Mouse (Mus musculus) neural tube, embryonic 14.5 days (tissue): ENCODE data around the gene B4galt3. TPM values are rescaled to one million over a fixed set of nuclear protein-coding genes. Genes with fewer than 3 reads are reported as not detected.
"Not testable (repeated sequence)": the region's sequence is repeated elsewhere in the genome, so short reads cannot be mapped to it uniquely, and the experiment has no call there.

Experiments used
- ATAC-seq: fragments of 200-750 bp; cut with Nextera tagmentation; 2 replicates; pipeline ENCODE4 v1.8.0; 2017; ENCODE audit warnings: low read depth, mild to moderate bottlenecking, moderate TSS enrichment, moderate library complexity
- H3K27ac ChIP-seq: fragments of 300-500 bp; sonication (generic); 2 replicates; pipeline ENCODE4 v1.5.1; 2014; ENCODE audit warnings: low read depth, mild to moderate bottlenecking, control low read depth, low read length, moderate library complexity, mixed read lengths
- H3K27me3 ChIP-seq: fragments of 300-500 bp; sonication (generic); 2 replicates; pipeline ENCODE4 v1.6.1; 2014; ENCODE audit warnings: low read length; ENCODE audit not compliant: control insufficient read depth, insufficient read depth
- H3K36me3 ChIP-seq: fragments of 300-500 bp; sonication (generic); 2 replicates; pipeline ENCODE4 v1.6.1; 2014; ENCODE audit warnings: low read length, mixed read lengths; ENCODE audit not compliant: control insufficient read depth, insufficient read depth
- H3K4me1 ChIP-seq: fragments of 300-500 bp; sonication (generic); 2 replicates; pipeline ENCODE4 v1.6.1; 2014; ENCODE audit warnings: low read length; ENCODE audit not compliant: control insufficient read depth, insufficient read depth
- H3K4me2 ChIP-seq: fragments of 300-500 bp; sonication (generic); 2 replicates; pipeline ENCODE4 v1.6.1; 2014; ENCODE audit warnings: mild to moderate bottlenecking, low read depth, low read length, control low read depth
- H3K4me3 ChIP-seq: fragments of 300-500 bp; sonication (generic); 2 replicates; pipeline ENCODE4 v1.5.1; 2014; ENCODE audit warnings: low read depth, low read length, control low read depth, mixed read lengths
- H3K9ac ChIP-seq: fragments of 300-500 bp; sonication (generic); replicated peaks from 2 replicates; pipeline ENCODE4 v1.6.1; 2014; ENCODE audit warnings: low read depth, mild to moderate bottlenecking, control low read depth, low read length, mixed read lengths
- H3K9me3 ChIP-seq: fragments of 300-500 bp; sonication (generic); 2 replicates; pipeline ENCODE4 v1.6.1; 2016; ENCODE audit warnings: low read length; ENCODE audit not compliant: control insufficient read depth
- WGBS: fragments of 180-500 bp; shearing (Covaris S2); extraction: QIAGEN DNeasy Blood & Tissue Kit; methylation state at CpG from one replicate; pipeline ENCODE4 v1.1.7; 2014; 5-methylcytosine and 5-hydroxymethylcytosine counted together
- polyA plus RNA-seq: library from polyadenylated mRNA; unstranded; fragments of >200 nt; fragmentation: Nextera tagmentation; extraction: Ambion mirVana; gene quantifications from 2 replicates; pipeline ENCODE4 v1.2.1, GENCODE M21; 2014

Gene B4galt3
- polyA plus RNA-seq, 1 experiment from 2014 or later: 98.1 TPM

DNA sequence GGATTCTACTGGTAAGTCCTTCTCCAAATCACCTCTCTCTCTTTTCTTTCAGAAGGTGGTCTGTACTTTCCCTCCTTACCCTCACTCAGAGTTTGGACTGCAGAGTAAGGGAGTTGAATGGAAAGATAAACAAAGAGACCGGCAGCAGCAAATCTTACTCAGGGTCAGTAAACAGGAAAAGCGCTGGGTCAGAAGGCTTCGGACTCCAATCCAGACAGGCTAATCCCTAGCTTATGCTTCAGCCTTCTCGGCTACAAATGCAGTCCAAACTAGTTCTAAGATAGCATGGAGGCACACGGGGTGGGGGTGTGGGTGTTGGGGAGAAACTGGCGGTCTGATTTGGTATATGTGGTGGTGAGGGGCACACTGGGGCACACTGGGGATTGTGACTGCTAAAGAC lies 32.7 kb upstream of the B4galt3 start:
- Histone ChIP-seq H3K27me3 (no peaks in the 10 kb centered on the region), H3K4me3 (no peak overlapping the region), H3K9me3 (no peaks in the 10 kb centered on the region), H3K36me3 (peaks cover 70% of the 10 kb centered on the region), H3K9ac (no peak overlapping the region), H3K27ac (no peak overlapping the region), H3K4me1 (no peaks in the 10 kb centered on the region), H3K4me2 (no peak overlapping the region)
- 94% methylated on average over 6 of the region's 6 CpGs for WGBS
- no peak for ATAC-seq

DNA sequence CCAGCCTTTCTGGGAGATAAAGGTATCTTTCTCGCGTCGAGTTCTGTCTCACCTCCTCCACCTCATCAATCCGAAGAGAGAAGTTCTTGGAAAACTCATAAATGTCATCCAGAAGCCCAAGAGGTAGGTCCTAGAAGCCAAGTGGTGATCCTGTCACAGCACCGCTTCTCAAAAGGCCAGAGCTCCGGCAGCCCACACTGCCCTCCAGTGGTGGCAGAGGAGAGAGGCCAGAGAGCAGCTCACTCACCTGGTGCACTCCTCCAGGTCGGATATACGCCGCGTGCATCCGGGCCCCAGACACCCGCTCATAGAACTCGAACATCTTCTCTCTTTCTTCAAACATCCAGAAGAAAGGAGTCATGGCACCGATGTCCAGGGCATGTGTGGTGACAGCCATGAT lies 31.7 kb upstream of the B4galt3 start:
- peaks cover 79% of the 10 kb centered on the region for H3K36me3 ChIP-seq
- 76% methylated on average over 14 of the region's 14 CpGs for WGBS
- ATAC-seq: no peak

DNA sequence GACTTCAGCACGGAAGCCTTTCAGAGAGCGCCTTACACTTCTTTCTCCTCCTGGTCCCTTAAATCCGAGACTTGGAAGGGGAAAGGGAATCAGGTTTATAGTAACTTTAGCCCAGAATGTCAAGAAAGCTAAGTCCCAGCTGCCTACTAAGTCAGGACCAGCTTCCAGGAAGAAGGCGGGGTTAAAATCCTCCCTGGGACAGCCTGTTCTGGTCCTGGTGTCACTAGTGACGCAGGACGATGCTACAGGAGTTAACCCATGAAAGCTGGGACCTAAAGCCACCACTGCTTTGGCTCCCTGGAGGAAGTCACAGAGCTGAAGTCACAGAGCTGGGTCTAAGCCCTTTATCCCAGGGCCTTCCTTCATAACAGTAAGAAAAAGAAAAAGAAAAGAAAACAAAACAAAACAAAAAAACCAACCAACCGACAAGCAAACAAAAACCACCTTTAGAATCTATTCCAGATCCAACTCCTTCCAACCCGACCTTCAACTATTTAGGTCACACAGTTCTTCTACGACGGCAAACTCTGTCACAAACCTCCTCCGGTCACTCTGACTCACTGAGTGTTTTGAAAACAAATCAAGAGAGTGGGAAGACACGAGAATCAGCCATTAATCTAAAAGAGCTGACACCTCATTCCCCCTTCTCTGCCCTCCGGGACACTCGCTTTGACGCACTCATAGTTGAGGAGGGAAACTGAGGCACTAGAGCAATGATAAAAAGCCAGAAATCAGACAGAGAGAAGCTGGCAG lies 30.0 kb upstream of the B4galt3 start:
- 85% methylated on average over 15 of the region's 15 CpGs for WGBS
- Histone ChIP-seq H3K36me3 (peaks cover 71% of the 10 kb centered on the region), H3K4me3 (no peak overlapping the region), H3K27me3 (no peaks in the 10 kb centered on the region), H3K4me2 (no peak overlapping the region), H3K9me3 (no peaks in the 10 kb centered on the region), H3K4me1 (no peaks in the 10 kb centered on the region), H3K27ac (no peak overlapping the region), H3K9ac (no peak overlapping the region)
- no peak for ATAC-seq

More for the DNA sequence above, 31.7 kb upstream of the B4galt3 start:
- Histone ChIP-seq H3K4me1 (no peaks in the 10 kb centered on the region), H3K9me3 (no peaks in the 10 kb centered on the region), H3K9ac (no peak overlapping the region), H3K4me3 (no peak overlapping the region), H3K27me3 (no peaks in the 10 kb centered on the region), H3K4me2 (no peak overlapping the region), H3K27ac (no peak overlapping the region)

DNA sequence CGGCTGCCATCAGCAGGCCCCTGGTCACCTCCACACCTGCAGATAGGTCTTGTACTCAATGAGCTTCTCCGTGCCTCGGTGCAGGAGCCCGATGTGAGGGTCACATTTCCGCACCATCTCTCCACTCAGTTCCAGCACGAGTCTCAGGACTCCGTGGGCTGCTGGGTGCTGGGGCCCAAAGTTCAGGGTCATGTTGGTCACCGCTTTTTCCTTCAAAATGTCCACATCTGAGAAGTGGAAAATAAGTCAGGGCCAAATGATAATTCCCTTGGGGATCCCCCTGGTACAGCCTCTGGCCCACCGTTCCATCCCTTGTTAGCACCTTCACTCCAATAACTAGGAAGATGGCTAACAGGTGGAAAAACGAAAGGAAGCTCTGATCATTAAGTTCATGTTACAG lies 29.2 kb upstream of the B4galt3 start:
- Histone ChIP-seq H3K4me2 (no peak overlapping the region), H3K36me3 (peaks cover 64% of the 10 kb centered on the region), H3K9me3 (no peaks in the 10 kb centered on the region)

DNA sequence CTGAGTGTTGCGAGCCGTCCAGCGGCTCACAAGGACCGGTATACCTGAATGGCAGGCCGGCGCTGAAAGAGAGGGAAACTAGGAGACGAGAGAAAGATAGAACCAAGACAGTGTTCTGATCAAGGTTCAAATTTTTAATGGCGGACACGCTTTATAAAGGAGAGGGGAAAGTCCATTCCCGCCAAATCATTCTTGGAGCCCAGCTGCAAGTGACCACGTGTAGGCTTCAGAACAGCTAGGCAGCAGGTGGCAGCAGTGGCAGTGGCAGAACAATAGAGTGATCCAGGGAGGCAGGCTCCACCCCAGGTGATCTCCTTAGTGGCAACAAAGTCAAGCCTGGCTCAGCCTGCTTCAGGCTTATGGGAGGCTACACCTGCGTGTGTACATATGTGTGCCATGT lies 28.2 kb upstream of the B4galt3 start:
- not testable (repeated sequence) for H3K27me3 ChIP-seq, H3K4me2 ChIP-seq, H3K4me3 ChIP-seq, ATAC-seq, H3K4me1 ChIP-seq, H3K9me3 ChIP-seq, H3K9ac ChIP-seq, H3K27ac ChIP-seq
- H3K36me3 ChIP-seq: peaks cover 54% of the 10 kb centered on the region
- WGBS: 90% methylated on average over 12 of the region's 12 CpGs

More for the DNA sequence above, 29.2 kb upstream of the B4galt3 start:
- H3K27me3 ChIP-seq: no peaks in the 10 kb centered on the region
- H3K27ac ChIP-seq: no peak overlapping the region
- no peak for ATAC-seq
- H3K9ac ChIP-seq: no peak overlapping the region
- no peak overlapping the region for H3K4me3 ChIP-seq
- WGBS: 91% methylated on average over 10 of the region's 10 CpGs
- 0 out of 2 replicates have a peak, but pooled peaks cover under 1% of the 10 kb centered on the region for H3K4me1 ChIP-seq

DNA sequence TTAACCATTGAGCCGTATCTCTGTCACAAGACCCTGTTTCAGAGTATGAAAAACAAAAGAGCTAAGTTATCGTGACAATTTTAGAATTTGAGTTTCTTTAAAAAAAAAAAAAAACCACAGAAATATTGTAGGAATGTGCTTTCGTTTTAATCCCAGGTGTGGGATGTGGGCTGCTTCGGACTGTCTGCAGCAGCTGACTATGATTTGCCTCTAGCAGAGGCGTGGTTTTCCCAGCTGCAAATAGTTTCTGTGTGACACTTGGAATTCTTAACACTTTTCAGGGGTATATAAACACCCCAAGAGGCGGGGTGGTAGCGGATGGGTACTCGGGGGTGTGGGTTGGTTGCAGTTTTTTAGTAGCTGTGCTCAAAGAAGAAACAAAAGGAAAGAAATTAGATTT lies 24.8 kb upstream of the B4galt3 start:
- Histone ChIP-seq H3K27me3 (no peaks in the 10 kb centered on the region), H3K9me3 (no peaks in the 10 kb centered on the region), H3K36me3 (peaks cover 27% of the 10 kb centered on the region), H3K4me2 (no peak overlapping the region), H3K4me3 (no peak overlapping the region), H3K27ac (no peak overlapping the region), H3K9ac (no peak overlapping the region), H3K4me1 (peaks cover 13% of the 10 kb centered on the region)
- WGBS: 93% methylated on average over 8 of the region's 8 CpGs
- no peak for ATAC-seq

DNA sequence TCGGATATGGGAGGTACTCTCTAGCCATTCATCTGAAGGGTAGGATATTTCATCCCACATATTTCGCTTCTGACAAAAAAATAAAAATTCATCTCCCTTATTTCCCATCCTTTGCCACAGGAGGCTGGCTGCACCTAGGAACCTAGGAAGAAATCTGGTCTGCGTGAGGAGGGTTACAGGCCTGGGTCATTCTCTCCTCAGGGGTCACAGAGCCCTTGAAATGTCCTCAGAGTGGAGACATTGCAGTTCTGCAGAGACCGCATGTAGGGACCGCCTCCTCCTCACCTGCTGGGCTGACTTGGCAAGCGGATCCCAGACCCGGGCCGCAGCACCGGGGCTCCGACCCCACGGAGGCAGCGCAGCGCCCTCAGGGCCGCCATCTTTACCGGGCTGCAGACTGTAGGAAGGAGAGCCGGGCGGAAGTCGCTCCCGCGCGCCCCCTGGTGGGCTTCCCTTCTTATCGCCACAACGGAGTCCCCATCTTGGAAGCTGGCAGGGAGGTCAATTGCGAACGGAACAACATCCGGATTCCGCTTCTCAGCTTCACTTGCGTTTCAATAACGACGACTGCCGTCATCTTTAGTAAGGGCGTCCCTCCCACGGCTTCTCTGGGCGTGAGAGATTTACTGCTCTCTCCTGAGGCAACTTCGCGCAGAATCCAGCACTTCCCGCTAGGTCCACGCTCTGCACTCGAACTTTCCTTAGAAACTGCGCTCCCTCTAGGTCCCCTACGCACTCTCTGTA lies 23.2 kb upstream of the B4galt3 start:
- Histone ChIP-seq H3K9ac (peak overlapping the region; percentile 72), H3K9me3 (no peaks in the 10 kb centered on the region), H3K27me3 (no peaks in the 10 kb centered on the region), H3K4me1 (peaks cover 25% of the 10 kb centered on the region), H3K36me3 (peaks cover 15% of the 10 kb centered on the region; the same call in 1 of the 2 replicates), H3K4me3 (peak overlapping the region; percentile 53), H3K4me2 (peak overlapping the region; percentile 52), H3K27ac (peak overlapping the region; percentile 63; the same call in 1 of the 2 replicates)
- WGBS: under 1% methylated on average over 41 of the region's 41 CpGs
- ATAC-seq: peak; percentile 95

DNA sequence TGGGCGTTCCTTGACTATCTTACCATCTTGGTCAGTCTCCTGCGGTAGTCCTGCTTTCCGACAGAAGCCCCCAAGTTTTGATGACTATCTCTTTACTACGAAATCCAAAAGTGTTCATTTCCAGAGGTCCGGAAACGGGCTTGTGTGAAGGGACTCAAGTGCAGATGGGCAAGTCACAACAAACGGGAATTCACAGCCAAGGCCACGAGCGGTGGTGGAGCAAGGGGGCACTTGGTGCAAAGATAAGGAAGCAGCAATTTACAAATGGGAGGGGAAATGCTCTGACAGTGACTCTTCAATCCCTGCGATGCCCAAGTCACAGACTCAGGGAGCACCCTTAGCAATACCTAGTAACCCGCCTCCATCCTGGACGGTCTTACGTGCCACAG lies 22.7 kb upstream of the B4galt3 start:
- H3K9me3 ChIP-seq: no peaks in the 10 kb centered on the region
- WGBS: 14% methylated on average over 13 of the region's 13 CpGs
- peaks cover 26% of the 10 kb centered on the region for H3K4me1 ChIP-seq
- H3K4me3 ChIP-seq: peak overlapping the region; percentile 53
- H3K27ac ChIP-seq: peak overlapping the region; percentile 24
- ATAC-seq: peak; percentile 7
- peaks cover 12% of the 10 kb centered on the region; the same call in 1 of the 2 replicates for H3K36me3 ChIP-seq
- H3K27me3 ChIP-seq: no peaks in the 10 kb centered on the region
- H3K9ac ChIP-seq: no peak overlapping the region
- H3K4me2 ChIP-seq: peak overlapping the region; percentile 52

DNA sequence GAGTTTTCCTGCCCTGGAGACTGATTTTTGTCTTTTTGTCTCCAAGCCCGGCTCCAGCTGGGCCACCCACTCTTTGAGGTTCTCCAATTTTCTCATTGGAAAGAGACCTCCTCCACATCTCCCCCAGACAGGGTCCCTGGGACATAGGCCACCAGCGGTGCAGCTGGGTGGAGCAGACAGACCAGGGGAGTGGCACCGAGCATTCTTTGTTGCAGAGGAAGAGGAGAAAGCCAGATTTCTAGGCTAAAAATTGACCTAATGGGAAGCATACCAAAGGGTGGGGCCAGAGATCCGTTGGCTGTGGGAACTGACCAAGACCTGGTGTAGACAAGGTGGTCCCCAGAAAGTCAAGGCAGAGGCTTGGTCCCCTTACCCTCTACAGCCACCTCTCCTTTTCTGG lies 22.2 kb upstream of the B4galt3 start:
- no peaks in the 10 kb centered on the region for H3K27me3 ChIP-seq
- WGBS: 30% methylated on average over 4 of the region's 4 CpGs
- peak overlapping the region; percentile 52; the same call in 1 of the 2 replicates for H3K4me2 ChIP-seq
- no peak overlapping the region for H3K4me3 ChIP-seq
- H3K27ac ChIP-seq: peak overlapping the region; percentile 24
- ATAC-seq: no peak
- peaks cover 26% of the 10 kb centered on the region for H3K4me1 ChIP-seq
- no peak overlapping the region for H3K9ac ChIP-seq
- peaks cover 7% of the 10 kb centered on the region; the same call in 1 of the 2 replicates for H3K36me3 ChIP-seq
- no peaks in the 10 kb centered on the region for H3K9me3 ChIP-seq
